Mouse (Mus musculus) forebrain, embryonic 10.5 days (tissue): ENCODE results near the gene Spns1. TPM values are rescaled to one million over a fixed set of nuclear protein-coding genes. Genes with fewer than 3 reads are reported as not detected.
"Not testable (repeated sequence)": the region's sequence is repeated elsewhere in the genome, so short reads cannot be mapped to it uniquely, and the experiment has no call there.

ENCODE experiments used
- DNase-seq: peaks from one replicate; pipeline ENCODE4 v3.0.0-alpha.2; 2017; ENCODE audit warnings: low spot score; ENCODE audit errors: extremely low spot score
- H3K27ac ChIP-seq: fragments of 300-500 bp; sonication (generic); 2 replicates; pipeline ENCODE4 v1.5.1; 2016; ENCODE audit warnings: mild to moderate bottlenecking
- H3K27me3 ChIP-seq: fragments of 300-500 bp; sonication (generic); 2 replicates; pipeline ENCODE4 v1.6.1; 2016; ENCODE audit warnings: mild to moderate bottlenecking; ENCODE audit not compliant: poor library complexity, severe bottlenecking
- H3K36me3 ChIP-seq: fragments of 300-500 bp; sonication (generic); replicated peaks from 2 replicates; pipeline ENCODE4 v1.6.1; 2016; ENCODE audit warnings: mild to moderate bottlenecking, moderate library complexity
- H3K4me1 ChIP-seq: fragments of 300-500 bp; sonication (generic); 2 replicates; pipeline ENCODE4 v1.6.1; 2016
- H3K4me3 ChIP-seq: fragments of 300-500 bp; sonication (generic); 2 replicates; pipeline ENCODE4 v1.5.1; 2016; ENCODE audit warnings: mild to moderate bottlenecking, moderate library complexity
- H3K9me3 ChIP-seq: fragments of 300-500 bp; sonication (generic); 2 replicates; pipeline ENCODE4 v1.6.1; 2016; ENCODE audit warnings: mild to moderate bottlenecking, moderate library complexity
- WGBS: fragments of 180-500 bp; shearing (Covaris S2); methylation state at CpG from one replicate; pipeline ENCODE4 v1.1.7; 2016; 5-methylcytosine and 5-hydroxymethylcytosine counted together
- polyA plus RNA-seq: library from polyadenylated mRNA; unstranded; fragments of >200 nt; fragmentation: Nextera tagmentation; extraction: Ambion mirVana; gene quantifications from 2 replicates; pipeline ENCODE4 v1.2.1, GENCODE M21; 2016

The Spns1 gene
- polyA plus RNA-seq, 1 experiment from 2014 or later, result 68.6 TPM

- peak overlapping the region; percentile 98 for H3K4me3 ChIP-seq
These were observed 20.0 kb upstream of the Spns1 start for GRCm38 (mm10) chr7:126397221-126397620.

GRCm38 (mm10) chr7:126396298-126397119, 19.3 kb upstream of the Spns1 start, which contains the start of gene Nfatc2ip:
Nfatc2ip (minus strand) TSS chr7:126396737.
- H3K27me3 ChIP-seq, result no peaks in the 10 kb centered on the region
- H3K4me3 ChIP-seq, result peak within 1 kb of the TSS; percentile 98
- H3K36me3 ChIP-seq, result peaks cover 15% of the 10 kb centered on the region
- no peaks in the 10 kb centered on the region for H3K9me3 ChIP-seq
- H3K4me1 ChIP-seq, result peaks cover 18% of the 10 kb centered on the region
- H3K27ac ChIP-seq, result peak within 1 kb of the TSS; percentile 84
- under 1% methylated on average over 59 of the region's 59 CpGs for WGBS
- peak; percentile 93 for DNase-seq

More at GRCm38 (mm10) chr7:126397221-126397620, 20.0 kb upstream of the Spns1 start:
- H3K27ac ChIP-seq, result peak overlapping the region; percentile 51; the same call in 1 of the 2 replicates
- H3K36me3 ChIP-seq, result 0 out of 2 replicates have a peak, but pooled peaks cover 9% of the 10 kb centered on the region
- H3K4me1 ChIP-seq, result peaks cover 18% of the 10 kb centered on the region
- no peak for DNase-seq
- no peaks in the 10 kb centered on the region for H3K27me3 ChIP-seq
- 62% methylated on average over 6 of the region's 6 CpGs for WGBS
- H3K9me3 ChIP-seq, result no peaks in the 10 kb centered on the region

GRCm38 (mm10) chr7:126392086-126392884, 15.0 kb upstream of the Spns1 start:
- 93% methylated on average over 7 of the region's 7 CpGs for WGBS
- Histone ChIP-seq H3K4me1 (peaks cover 16% of the 10 kb centered on the region), H3K36me3 (peaks cover 57% of the 10 kb centered on the region)
- H3K27me3 ChIP-seq, DNase-seq, H3K27ac ChIP-seq, H3K9me3 ChIP-seq, H3K4me3 ChIP-seq: not testable (repeated sequence)

GRCm38 (mm10) chr7:126388185-126388584, 10.9 kb upstream of the Spns1 start:
- H3K4me1 ChIP-seq, result no peaks in the 10 kb centered on the region
- 100% methylated on average over 1 of the region's 1 CpGs for WGBS
- H3K36me3 ChIP-seq, result peaks cover 82% of the 10 kb centered on the region
- H3K27me3 ChIP-seq, result no peaks in the 10 kb centered on the region
- no peak overlapping the region for H3K27ac ChIP-seq
- no peaks in the 10 kb centered on the region for H3K9me3 ChIP-seq
- no peak overlapping the region for H3K4me3 ChIP-seq
- DNase-seq, result no peak

- Histone ChIP-seq H3K9me3 (no peaks in the 10 kb centered on the region), H3K27me3 (no peaks in the 10 kb centered on the region), H3K4me1 (no peaks in the 10 kb centered on the region), H3K27ac (no peak overlapping the region), H3K36me3 (peaks cover 47% of the 10 kb centered on the region), H3K4me3 (no peak overlapping the region)
- 93% methylated on average over 5 of the region's 5 CpGs for WGBS
- DNase-seq, result no peak
These were observed 6.3 kb upstream of the Spns1 start for GRCm38 (mm10) chr7:126383565-126383964.

- no peak for DNase-seq
- peaks cover 31% of the 10 kb centered on the region for H3K4me1 ChIP-seq
- 1% methylated on average over 27 of the region's 27 CpGs for WGBS
- H3K36me3 ChIP-seq, result peaks cover 36% of the 10 kb centered on the region
- peak overlapping the region; percentile 90 for H3K4me3 ChIP-seq
- H3K9me3 ChIP-seq, result no peaks in the 10 kb centered on the region
- peak overlapping the region; percentile 83 for H3K27ac ChIP-seq
- no peaks in the 10 kb centered on the region for H3K27me3 ChIP-seq
These were observed 360 bp downstream of the Spns1 start for GRCm38 (mm10) chr7:126376903-126377277.

- peaks cover 31% of the 10 kb centered on the region for H3K4me1 ChIP-seq
- WGBS, result 79% methylated on average over 5 of the region's 5 CpGs
- DNase-seq, result no peak
These were observed 2.2 kb downstream of the Spns1 start for GRCm38 (mm10) chr7:126375012-126375411.

GRCm38 (mm10) chr7:126374526-126374925, 2.7 kb downstream of the Spns1 start:
- no peaks in the 10 kb centered on the region for H3K9me3 ChIP-seq
- H3K4me3 ChIP-seq, result no peak overlapping the region
- no peak overlapping the region for H3K27ac ChIP-seq
- peaks cover 31% of the 10 kb centered on the region for H3K4me1 ChIP-seq
- DNase-seq, result no peak
- H3K36me3 ChIP-seq, result peaks cover 60% of the 10 kb centered on the region
- 87% methylated on average over 6 of the region's 6 CpGs for WGBS
- H3K27me3 ChIP-seq, result no peaks in the 10 kb centered on the region

More at GRCm38 (mm10) chr7:126375012-126375411, 2.2 kb downstream of the Spns1 start:
- no peaks in the 10 kb centered on the region for H3K27me3 ChIP-seq
- no peaks in the 10 kb centered on the region for H3K9me3 ChIP-seq
- no peak overlapping the region for H3K4me3 ChIP-seq
- H3K36me3 ChIP-seq, result peaks cover 55% of the 10 kb centered on the region
- H3K27ac ChIP-seq, result no peak overlapping the region

GRCm38 (mm10) chr7:126373007-126373406, 4.2 kb downstream of the Spns1 start:
- Histone ChIP-seq H3K4me1 (peaks cover 26% of the 10 kb centered on the region), H3K4me3 (no peak overlapping the region), H3K27me3 (no peaks in the 10 kb centered on the region), H3K27ac (no peak overlapping the region), H3K9me3 (no peaks in the 10 kb centered on the region), H3K36me3 (peaks cover 71% of the 10 kb centered on the region)
- no peak for DNase-seq
- WGBS, result 86% methylated on average over 9 of the region's 9 CpGs

- H3K36me3 ChIP-seq, result peaks cover 68% of the 10 kb centered on the region
- no peak within 1 kb of the TSS for H3K27ac ChIP-seq
- H3K27me3 ChIP-seq, result no peaks in the 10 kb centered on the region
- no peaks in the 10 kb centered on the region for H3K4me1 ChIP-seq
- no peaks in the 10 kb centered on the region for H3K9me3 ChIP-seq
- no peak for DNase-seq
- H3K4me3 ChIP-seq, result no peak within 1 kb of the TSS
- WGBS, result 80% methylated on average over 13 of the region's 13 CpGs
These were observed 7.9 kb downstream of the Spns1 start, which contains the start of gene Lat for GRCm38 (mm10) chr7:126369393-126369792. Lat (minus strand) TSS chr7:126369570.

- 89% methylated on average over 8 of the region's 8 CpGs for WGBS
These were observed 8.9 kb downstream of the Spns1 start for GRCm38 (mm10) chr7:126368367-126368766.

GRCm38 (mm10) chr7:126367636-126368035, 9.6 kb downstream of the Spns1 start:
- WGBS, result 89% methylated on average over 10 of the region's 10 CpGs
- Histone ChIP-seq H3K4me3 (no peak overlapping the region), H3K36me3 (peaks cover 57% of the 10 kb centered on the region), H3K4me1 (no peaks in the 10 kb centered on the region), H3K9me3 (no peaks in the 10 kb centered on the region), H3K27ac (no peak overlapping the region), H3K27me3 (no peaks in the 10 kb centered on the region)
- DNase-seq, result no peak

More at GRCm38 (mm10) chr7:126368367-126368766, 8.9 kb downstream of the Spns1 start:
- DNase-seq, result no peak
- H3K36me3 ChIP-seq, result peaks cover 64% of the 10 kb centered on the region
- H3K9me3 ChIP-seq, result no peaks in the 10 kb centered on the region
- no peak overlapping the region for H3K27ac ChIP-seq
- no peak overlapping the region for H3K4me3 ChIP-seq
- H3K27me3 ChIP-seq, result no peaks in the 10 kb centered on the region
- H3K4me1 ChIP-seq, result no peaks in the 10 kb centered on the region
